ENCODE assay signal across 20 mouse cellular contexts in genomic region chr4:57861166-57861565, GRCm38 (mm10). TPM values are rescaled to one million over a fixed set of nuclear protein-coding genes. Genes with fewer than 3 reads are reported as not detected.
DNase-seq lines count a peak whose midpoint lies in the region; ATAC-seq and TF ChIP-seq lines count a peak whose summit lies in the region.
"Had no signal": no experiment of that assay in that cellular context is flagged by ENCODE, and none has a peak within 500 bp of the region (broad histone marks: within the 10 kb centered on the region; RNA-seq: fewer than 3 reads in every experiment).

No protein-coding gene starts in this region.

- no peak overlapping the region for H3K4me2 ChIP-seq in kidney, postnatal 0 days (ENCODE audit: low read length)
- no peak overlapping the region for H3K4me2 ChIP-seq in midbrain, embryonic 15.5 days
- H3K4me2 ChIP-seq: embryonic facial prominence, embryonic 12.5 days; neural tube, embryonic 12.5 days; stomach, embryonic 15.5 days had no signal

- H3K27ac ChIP-seq in kidney, postnatal 0 days, result no peak overlapping the region
- no peak overlapping the region for H3K27ac ChIP-seq in midbrain, embryonic 15.5 days
- H3K27ac ChIP-seq: embryonic facial prominence, embryonic 12.5 days; limb, embryonic 13.5 days; liver, embryonic 14.5 days; neural tube, embryonic 12.5 days; stomach, embryonic 15.5 days had no signal

- no peak overlapping the region for H3K4me3 ChIP-seq in kidney, postnatal 0 days (replicated peaks; ENCODE audit: low read depth, low read length)
- H3K4me3 ChIP-seq in midbrain, embryonic 15.5 days, result no peak overlapping the region
- H3K4me3 ChIP-seq: embryonic facial prominence, embryonic 12.5 days; limb, embryonic 13.5 days; neural tube, embryonic 12.5 days; stomach, embryonic 15.5 days had no signal

- 33% methylated on average over 6 of the region's 6 CpGs for WGBS in kidney, postnatal 0 days
- WGBS in midbrain, embryonic 15.5 days, result 77% methylated on average over 6 of the region's 6 CpGs

- no peak; the same call in 1 of the 2 replicates for ATAC-seq in kidney, postnatal 0 days (replicated peaks; ENCODE audit: low FRiP score, low read depth)
- no peak for ATAC-seq in midbrain, embryonic 15.5 days (replicated peaks)
- ATAC-seq in erythroid progenitor cell, adult 5-6 weeks (replicated peaks; ENCODE audit: low FRiP score, poor library complexity, severe bottlenecking), result no peak
- ATAC-seq: inflammation-experienced regulatory T-cells, adult 6 months had no signal

- H3K36me3 ChIP-seq in kidney, postnatal 0 days (ENCODE audit: insufficient read depth, low read length), result peaks cover 11% of the 10 kb centered on the region
- 0 out of 2 replicates have a peak, but pooled peaks cover 3% of the 10 kb centered on the region for H3K36me3 ChIP-seq in midbrain, embryonic 15.5 days (replicated peaks)

- no peak for TF ChIP-seq CTCF in kidney, postnatal 0 days (IDR thresholded peaks at IDR 0.05; ENCODE audit: low read depth)

- no peaks in the 10 kb centered on the region for H3K9me3 ChIP-seq in kidney, postnatal 0 days (replicated peaks; ENCODE audit: low read length)
- no peaks in the 10 kb centered on the region for H3K9me3 ChIP-seq in midbrain, embryonic 15.5 days
- H3K9me3 ChIP-seq: embryonic facial prominence, embryonic 12.5 days; limb, embryonic 13.5 days; neural tube, embryonic 12.5 days; stomach, embryonic 15.5 days had no signal

- H3K4me1 ChIP-seq in kidney, postnatal 0 days (replicated peaks; ENCODE audit: insufficient read depth, low read length), result 0 out of 2 replicates have a peak, but pooled peaks cover 13% of the 10 kb centered on the region
- no peaks in the 10 kb centered on the region for H3K4me1 ChIP-seq in midbrain, embryonic 15.5 days
- H3K4me1 ChIP-seq: neural tube, embryonic 12.5 days; stomach, embryonic 15.5 days had no signal

- peak; percentile 86 for DNase-seq in heart, adult 11 months
- no peak for DNase-seq in heart, adult 18-20 months
- peak; percentile 50 for DNase-seq in ES-CJ7 (ENCODE audit: low read depth, low spot score)
- peak; percentile 70 for DNase-seq in kidney, adult 11 months
- peak; percentile 78 for DNase-seq in kidney, postnatal 0 days (ENCODE audit: low spot score)
- no peak for DNase-seq in frontal cortex, postnatal 10 days (ENCODE audit: low spot score in 2 of 2)
- DNase-seq: adrenal gland, adult 8-10 months; cerebellum, adult 18-20 months; layer of hippocampus, adult 9-11 months; thymus, postnatal 14 days had no signal

- H3K9ac ChIP-seq in kidney, postnatal 0 days (ENCODE audit: low read depth, low read length), result no peak overlapping the region
- no peak overlapping the region for H3K9ac ChIP-seq in midbrain, embryonic 15.5 days
- H3K9ac ChIP-seq: embryonic facial prominence, embryonic 12.5 days; limb, embryonic 13.5 days; liver, embryonic 14.5 days; neural tube, embryonic 12.5 days; stomach, embryonic 15.5 days had no signal

- no peaks in the 10 kb centered on the region for H3K27me3 ChIP-seq in kidney, postnatal 0 days (ENCODE audit: insufficient read depth, low read length)
- H3K27me3 ChIP-seq in midbrain, embryonic 15.5 days (replicated peaks), result no peaks in the 10 kb centered on the region
- H3K27me3 ChIP-seq: embryonic facial prominence, embryonic 12.5 days; limb, embryonic 13.5 days; neural tube, embryonic 12.5 days; stomach, embryonic 15.5 days had no signal

RNA-seq across cellular contexts. Expression of gene D630039A03Rik, which starts 54.9 kb away (rescaled TPM):
- total RNA-seq in heart, adult 18-20 months (2021), result under 1 TPM; 0.17 to 0.23 TPM
- 2.3 and 2.7 TPM in 2 replicates for polyA plus RNA-seq in kidney, postnatal 0 days (2015; fragmentation: Nextera tagmentation; extraction: Ambion mirVana)
- 0.05 and 0.08 TPM in 2 replicates for polyA plus RNA-seq in midbrain, embryonic 15.5 days (2015; fragmentation: Nextera tagmentation; extraction: Ambion mirVana)
- not detected in 2 replicates for total RNA-seq in erythroid progenitor cell, adult 5-6 weeks (2015; ENCODE audit: low replicate concordance)
- not detected in 2 replicates for total RNA-seq in erythroid progenitor cell, adult 5-6 weeks (2017; ENCODE audit: low replicate concordance)
- total RNA-seq: common myeloid progenitor, adult 5-6 weeks; megakaryocyte-erythroid progenitor cell, adult 5-6 weeks had no signal

Comparison
In these comparisons a context has a peak if more than half of its experiments do, and no peak if none do; other contexts are left out.
1. DNase-seq: peak in heart, adult 11 months (single experiment), ES-CJ7 (single experiment), kidney, adult 11 months (single experiment) and kidney, postnatal 0 days (single experiment); none in heart, adult 18-20 months (0 of 2) and frontal cortex, postnatal 10 days (0 of 2).